In genomic region chr2:92055831-92056236, GRCm38 (mm10) we compare ENCODE assay signal across 8 mouse cellular contexts. TPM values are rescaled to one million over a fixed set of nuclear protein-coding genes. Genes with fewer than 3 reads are reported as not detected.
DNase-seq lines count a peak whose midpoint lies in the region; ATAC-seq and TF ChIP-seq lines count a peak whose summit lies in the region.

No protein-coding gene starts in this region.

- DNase-seq in NIH3T3 (ENCODE audit: low read depth), result peak; percentile 67
- peak; percentile 73 for DNase-seq in cerebellum, adult 9-11 months
- peak; percentile 69 for DNase-seq in gastrocnemius, adult 2 months
- DNase-seq in hindlimb bud, embryonic 11.5 days (ENCODE audit: extremely low spot score, low read depth, low spot score), result peak; percentile 49
- DNase-seq in left cerebral cortex, postnatal 14 days (ENCODE audit: low spot score in 2 of 2), result peak; percentile 64 to 65
- peak; percentile 63 for DNase-seq in right cerebral cortex, adult 18-20 months
- peak; percentile 48 to 55 for DNase-seq in urinary bladder, postnatal 36 days (ENCODE audit: low spot score in 2 of 2)

- H3K27ac ChIP-seq in gastrocnemius, adult 2 months, result peak overlapping the region; percentile 94

- peak; percentile 54 for TF ChIP-seq CTCF in gastrocnemius, adult 2 months (IDR thresholded peaks at IDR 0.05)

- intact Hi-C loops in gastrocnemius, adult 2 months (cut with DNase I), result loop anchor here (5.0 kb wide), 1 partner anchor 381 kb away; no protein-coding TSS in a partner anchor
- intact Hi-C loops in left cerebral cortex, postnatal 14 days (cut with DNase I), result loop anchor here (5.0 kb wide), 1 partner anchor 129 kb away; the partner anchor contains the start of gene Chrm4

- peak; percentile 43; the same call in 1 of the 2 replicates for ATAC-seq in megakaryocyte, adult 5-6 weeks (ENCODE audit: poor library complexity, severe bottlenecking)

- H3K4me3 ChIP-seq in gastrocnemius, adult 2 months, result peak overlapping the region; percentile 69

RNA-seq across cellular contexts. Expression of gene Creb3l1, which starts 31.5 kb away (rescaled TPM):
- total RNA-seq in gastrocnemius, adult 2 months (2021), result 1 to 10 TPM; 2.2 to 6.6 TPM
- total RNA-seq in left cerebral cortex, postnatal 14 days (2021), result 1 to 10 TPM; 3.9 to 6.0 TPM
- 2.7 and 4.8 TPM in 2 replicates for total RNA-seq in megakaryocyte, adult 5-6 weeks (2015)
- 0.51 and 1.2 TPM in 2 replicates for total RNA-seq in megakaryocyte, adult 5-6 weeks (2017)

RNA-seq across cellular contexts. Expression of gene Phf21a, which starts 37.1 kb away (rescaled TPM):
- 10 to 100 TPM; 23.5 to 25.1 TPM for total RNA-seq in gastrocnemius, adult 2 months (2021)
- 10 to 100 TPM; 64.5 to 73.9 TPM for total RNA-seq in left cerebral cortex, postnatal 14 days (2021)
- total RNA-seq in megakaryocyte, adult 5-6 weeks (2015), result 66.8 and 81.2 TPM in 2 replicates
- 48.8 and 74.2 TPM in 2 replicates for total RNA-seq in megakaryocyte, adult 5-6 weeks (2017)

Comparison
In these comparisons a context has a peak if more than half of its experiments do, and no peak if none do; other contexts are left out.
1. Peak in every context shown above with its lines: DNase-seq, ATAC-seq, H3K4me3 ChIP-seq and H3K27ac ChIP-seq.